Mouse (Mus musculus) Muller cell, postnatal 12 days (primary cell): ENCODE measurements around the gene Vgll4.

Source experiments
- DNase-seq: peaks from one replicate; pipeline ENCODE4 v3.0.0-alpha.2; 2015; ENCODE audit errors: inconsistent ontology term

The Vgll4 gene

DNA sequence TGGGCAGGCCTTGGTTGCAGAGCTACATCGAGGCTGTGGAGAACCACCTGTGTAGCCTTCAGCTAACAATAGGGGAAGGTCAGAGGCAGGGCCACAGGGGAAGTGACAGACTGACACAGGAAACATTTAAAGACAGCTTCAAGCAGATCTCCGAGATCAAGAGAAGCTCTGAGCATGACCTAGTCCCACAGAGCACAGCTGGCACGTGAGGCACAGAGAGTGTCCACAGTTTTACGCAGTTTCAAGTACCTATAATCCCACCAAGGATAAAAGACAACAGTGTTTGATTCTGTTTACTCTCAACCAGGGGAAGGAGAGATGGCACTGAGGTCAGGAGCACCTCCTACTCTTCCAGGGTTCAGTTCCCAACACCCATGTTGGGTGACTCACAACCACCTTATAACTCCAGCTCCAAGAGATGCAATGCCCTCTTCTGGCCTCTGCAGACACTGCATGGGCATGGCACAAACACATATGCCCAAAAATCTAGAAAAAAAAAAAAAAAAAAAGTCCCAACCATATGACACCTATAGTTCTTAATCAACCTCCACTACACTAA is 75.2 kb downstream of the Vgll4 start:
- no peak for DNase-seq

DNA sequence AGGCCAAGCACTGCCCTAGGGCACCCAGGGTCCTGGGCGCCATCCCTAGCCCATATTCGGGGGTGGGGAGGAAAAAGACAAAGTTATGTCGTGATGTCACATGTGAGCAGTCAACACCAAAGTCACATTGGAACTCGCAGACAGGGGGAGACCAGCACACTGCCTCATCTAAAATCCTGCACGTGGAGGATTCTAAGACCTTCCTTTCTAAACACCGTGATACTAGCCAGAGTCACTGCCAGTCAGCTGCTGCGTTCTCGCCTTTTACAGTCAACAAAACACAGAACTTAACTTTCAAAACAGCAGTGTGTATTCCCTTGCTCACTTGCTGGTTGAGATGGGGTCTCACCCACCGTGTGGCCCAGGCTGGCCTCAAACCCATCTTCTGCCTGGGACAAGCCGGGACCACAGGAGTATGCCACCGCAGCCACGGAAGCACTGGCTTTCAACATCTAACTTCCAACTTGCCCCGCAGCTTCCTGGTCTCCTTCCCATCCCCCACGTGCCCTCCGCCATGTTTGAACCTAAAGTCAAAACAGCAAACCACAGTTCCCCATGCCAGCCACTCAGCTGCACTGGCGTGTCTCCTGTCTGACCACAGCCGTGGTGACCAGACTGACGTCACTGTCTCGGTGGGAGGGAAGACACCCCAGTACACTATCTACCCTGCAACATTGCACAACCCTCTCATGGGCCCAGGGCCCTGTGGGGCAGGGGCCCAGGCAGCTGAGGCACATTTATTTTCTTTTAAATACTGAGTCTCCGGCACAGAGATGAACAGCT is 76.2 kb downstream of the Vgll4 start:
- peak; percentile 55 for DNase-seq

DNA sequence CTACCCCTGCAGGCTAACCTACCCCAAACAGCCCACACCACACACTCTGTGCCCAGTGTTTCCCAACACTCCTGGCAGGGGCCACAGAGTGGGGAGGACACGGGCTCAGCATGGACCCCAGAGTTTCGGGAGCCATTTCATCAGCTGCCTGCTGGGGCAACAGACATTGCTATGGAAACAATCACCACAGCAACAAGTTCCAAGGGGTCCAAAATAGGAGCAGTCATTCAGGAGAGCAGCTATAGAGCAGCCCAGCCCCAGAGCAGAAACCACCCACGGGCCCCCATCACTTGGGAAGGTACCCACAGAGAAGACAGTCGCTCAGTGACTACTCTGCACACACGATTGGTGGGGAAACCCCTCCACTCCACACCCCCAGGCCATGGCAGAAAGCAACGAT is 77.4 kb downstream of the Vgll4 start:
- peak; percentile 74 for DNase-seq

DNA sequence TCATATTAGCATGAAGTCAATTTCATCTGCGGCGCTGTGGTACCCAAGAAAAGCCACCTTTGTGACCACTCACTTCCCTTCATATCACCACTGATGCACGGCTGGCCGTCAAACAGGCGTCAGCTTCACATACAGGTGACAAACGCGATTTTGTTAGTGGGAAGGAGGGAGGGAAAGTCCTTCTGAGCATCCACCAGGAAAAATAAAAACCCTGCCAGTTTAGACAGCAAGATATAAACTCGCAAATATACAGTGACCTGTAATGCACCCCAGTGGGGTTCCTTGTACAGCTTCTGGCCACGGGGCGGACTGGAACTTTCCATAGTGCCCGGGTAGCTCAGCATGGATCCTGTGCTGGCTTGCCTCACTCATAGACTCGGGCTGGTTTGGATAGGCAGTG is 78.0 kb downstream of the Vgll4 start:
- no peak for DNase-seq

DNA sequence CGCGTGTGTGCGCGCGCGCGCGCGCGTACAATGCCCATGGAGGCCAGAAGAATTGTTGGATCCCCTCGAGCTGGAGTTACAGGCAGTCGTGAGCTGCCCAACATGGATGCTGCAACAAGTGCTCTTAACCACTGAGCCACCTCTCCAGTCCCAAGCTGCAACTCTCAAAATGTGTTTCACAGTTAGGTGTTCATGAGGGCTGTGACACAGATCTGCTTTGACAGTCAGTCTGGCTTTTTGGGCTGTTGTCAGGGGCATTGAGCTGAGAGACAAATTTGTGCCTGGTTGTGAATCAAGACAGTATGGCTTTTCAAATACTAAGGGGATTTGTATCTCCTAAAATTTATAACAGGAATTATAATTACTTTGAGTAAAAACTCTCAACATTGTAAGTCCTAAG is 78.5 kb downstream of the Vgll4 start:
- no peak for DNase-seq

DNA sequence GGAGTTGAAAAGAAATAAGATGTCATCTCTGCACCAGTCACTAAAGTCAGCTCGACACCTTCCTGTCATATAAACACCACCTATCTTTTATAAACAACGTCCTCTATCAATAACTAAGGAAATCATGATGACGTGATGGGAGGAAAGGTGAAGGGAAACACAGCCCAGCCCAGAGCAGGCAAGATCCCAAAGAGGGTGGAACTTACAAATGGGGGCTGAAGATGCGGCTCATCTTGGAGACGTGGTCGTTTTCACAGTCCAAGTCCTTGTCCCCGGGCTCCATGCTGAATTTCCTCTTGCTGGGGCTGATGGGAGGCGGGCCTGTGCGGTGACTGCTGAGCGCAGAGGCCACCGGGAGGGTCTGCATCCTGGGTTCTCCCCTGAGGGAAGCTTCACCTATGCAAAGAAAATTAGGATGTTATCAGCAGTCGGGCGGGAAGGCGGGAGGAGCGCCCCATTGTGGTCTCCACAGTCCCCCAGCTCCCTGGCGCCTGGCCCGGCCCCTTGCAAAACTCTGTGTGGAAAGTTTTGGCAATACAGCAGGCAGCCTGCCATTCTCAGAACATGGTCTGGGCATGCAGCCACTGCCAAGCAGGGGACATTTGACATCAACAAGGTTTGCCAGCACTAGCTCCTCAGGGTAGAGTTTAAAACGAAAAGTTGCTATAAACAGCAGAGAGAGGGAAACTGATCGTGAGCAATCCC is 79.2 kb downstream of the Vgll4 start:
- DNase-seq: peak; percentile 98

DNA sequence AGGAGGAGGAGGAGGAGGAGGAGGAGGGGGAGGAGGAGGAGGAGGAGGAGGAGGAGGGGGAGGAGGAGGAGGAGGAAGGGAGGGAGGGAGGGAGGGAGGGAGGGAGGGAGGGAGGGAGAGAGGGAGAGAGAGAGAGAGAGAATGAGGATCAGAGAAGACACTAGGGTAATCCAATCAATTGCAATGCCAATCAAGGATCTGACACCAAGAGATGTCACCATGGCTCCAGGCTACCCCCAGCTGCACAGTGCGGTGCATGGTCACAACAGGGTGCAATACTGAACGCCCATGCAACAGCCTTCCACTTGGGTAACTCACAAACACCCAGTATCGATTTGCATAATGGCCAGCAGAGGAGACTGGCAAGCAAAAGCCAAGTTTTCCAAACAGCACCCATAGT is 79.8 kb downstream of the Vgll4 start:
- peak; percentile 41 for DNase-seq

DNA sequence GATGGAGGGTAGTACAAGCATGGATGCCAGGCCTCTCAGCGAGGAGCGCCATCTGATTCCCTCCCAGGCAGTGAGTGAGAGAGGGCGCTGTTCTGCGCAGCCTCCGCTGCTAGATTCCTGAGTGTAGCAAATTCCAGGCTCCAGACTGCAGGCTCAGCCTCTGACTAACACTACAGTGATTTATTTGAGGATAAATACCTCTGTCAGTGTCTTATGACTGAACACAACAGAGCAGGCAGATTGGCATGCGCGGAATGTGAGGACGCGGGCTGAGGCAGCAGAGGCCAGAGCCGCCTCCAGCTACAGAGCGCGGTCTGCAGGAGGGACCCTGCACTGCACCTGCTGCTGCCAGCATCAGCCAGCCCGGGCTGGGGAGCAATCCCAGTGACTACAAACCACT is 80.9 kb downstream of the Vgll4 start:
- DNase-seq: peak; percentile 97

DNA sequence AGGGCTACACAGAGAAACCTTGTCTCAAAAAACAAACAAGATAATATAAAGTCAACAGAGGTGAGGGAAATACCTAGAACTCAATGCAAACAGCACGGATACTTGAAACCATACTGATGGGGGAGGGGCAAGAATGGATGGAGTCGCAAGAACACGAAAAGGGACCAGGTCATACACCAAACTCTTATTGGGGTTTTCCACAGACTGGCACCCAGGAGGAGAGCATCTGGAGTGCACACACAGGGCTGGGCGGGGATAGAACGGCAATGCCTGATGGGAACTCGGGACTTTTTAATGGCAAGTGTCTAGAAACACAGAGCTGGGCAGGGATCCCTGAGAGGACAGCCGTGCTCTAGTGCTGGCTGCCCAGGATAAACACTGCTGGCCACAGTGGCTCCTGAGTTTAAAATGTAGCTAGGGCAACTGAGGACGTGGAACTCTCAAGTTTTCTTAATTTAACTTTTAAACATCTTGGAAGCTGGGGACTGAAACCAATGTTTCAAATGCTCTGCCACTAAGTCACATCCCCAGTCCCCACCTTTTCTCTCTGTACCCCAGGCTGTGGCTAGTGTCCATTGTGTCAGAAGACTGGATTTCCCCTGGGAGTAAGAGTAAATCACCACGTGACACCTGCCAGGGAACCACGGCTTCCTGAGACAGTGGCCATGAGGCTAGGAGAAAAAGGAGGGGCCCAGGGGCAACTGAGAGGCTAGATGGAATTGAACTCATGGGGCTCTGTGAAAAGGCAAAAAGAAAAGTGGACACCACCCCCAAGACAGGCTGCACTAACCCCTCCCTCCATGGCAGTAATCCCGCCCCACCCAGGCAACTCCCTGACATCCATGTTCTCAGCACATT is 83.1 kb downstream of the Vgll4 start:
- no peak for DNase-seq

DNA sequence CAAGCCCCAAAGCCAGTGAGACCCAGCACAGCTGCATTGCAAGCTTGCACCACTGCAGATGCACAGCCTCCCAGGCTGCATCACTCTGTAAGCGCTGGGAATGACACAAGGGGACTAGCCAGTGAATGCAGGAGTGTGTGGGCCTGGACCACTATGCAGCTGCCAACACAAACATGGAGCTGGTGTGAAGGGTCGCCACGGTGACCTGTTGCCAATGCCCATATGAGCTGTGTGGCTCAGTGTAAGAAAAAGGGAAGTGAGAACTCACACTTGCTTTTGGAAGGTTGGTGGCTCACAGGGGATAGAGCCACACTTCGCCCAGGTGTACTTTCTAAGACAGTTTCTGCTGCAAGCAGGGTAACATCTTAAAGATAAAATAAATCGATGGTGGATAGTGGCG is 83.8 kb downstream of the Vgll4 start:
- no peak for DNase-seq

DNA sequence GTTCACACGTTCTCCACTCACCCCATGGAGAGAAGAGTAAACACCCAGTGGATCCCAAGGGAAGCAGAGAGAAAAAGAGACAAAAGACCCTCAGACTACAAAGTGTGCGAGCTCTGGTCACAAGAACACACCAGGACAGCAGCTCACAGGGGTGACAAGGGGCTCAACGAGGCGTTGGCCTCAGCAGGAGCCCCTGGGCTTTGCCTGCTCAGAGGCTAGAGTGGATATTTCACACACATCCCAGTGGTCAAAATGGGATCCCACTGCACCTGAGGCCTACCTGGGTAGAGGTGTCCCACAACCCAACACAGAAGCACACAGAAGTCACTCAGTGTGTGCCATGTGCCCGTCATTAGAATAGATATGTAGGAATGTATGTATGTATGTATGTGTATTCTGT is 84.7 kb downstream of the Vgll4 start:
- no peak for DNase-seq

DNA sequence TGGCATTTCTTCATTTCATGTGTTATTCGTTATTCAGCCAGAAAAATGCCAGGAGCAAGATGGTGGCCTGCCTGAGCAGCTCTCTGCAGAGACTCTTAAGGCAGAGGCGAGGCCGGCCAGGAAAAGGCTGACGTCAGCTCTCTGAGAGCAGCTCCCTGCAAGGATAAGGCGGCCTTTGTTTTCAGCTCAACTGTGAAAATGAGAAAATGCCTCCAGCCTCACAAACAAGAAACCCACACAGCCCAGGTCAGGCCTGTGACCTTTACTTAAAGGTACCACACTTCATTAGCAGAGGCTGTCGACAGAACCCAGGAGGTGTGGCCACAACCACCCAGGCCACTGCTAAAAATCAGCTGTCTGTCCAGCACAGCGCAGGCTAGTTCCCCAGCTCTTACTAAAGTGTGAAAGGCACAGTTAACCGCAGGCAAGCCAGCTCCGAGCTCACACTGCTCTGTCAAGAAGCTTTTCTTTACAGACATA is 86.5 kb downstream of the Vgll4 start:
- peak; percentile 94 for DNase-seq

DNA sequence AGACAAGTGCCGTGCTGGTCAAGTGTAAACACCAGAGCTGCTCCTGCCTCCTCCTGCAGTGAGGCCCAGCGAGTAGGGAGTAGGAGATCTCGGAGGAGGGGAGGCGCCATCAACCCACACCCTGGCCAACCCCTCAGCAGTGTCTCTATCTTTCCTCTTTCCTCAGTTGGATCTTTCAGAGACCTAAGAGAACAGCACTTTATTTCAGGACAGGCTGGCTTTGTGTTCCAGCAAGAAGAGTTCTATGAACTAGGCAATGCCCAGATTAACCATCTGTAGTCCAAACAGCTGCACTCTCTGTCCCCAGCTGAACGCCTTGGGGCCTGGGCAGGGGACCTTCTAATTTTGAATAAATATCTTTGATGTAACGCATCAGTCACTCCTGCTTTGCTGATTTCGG is 87.1 kb downstream of the Vgll4 start:
- no peak for DNase-seq

DNA sequence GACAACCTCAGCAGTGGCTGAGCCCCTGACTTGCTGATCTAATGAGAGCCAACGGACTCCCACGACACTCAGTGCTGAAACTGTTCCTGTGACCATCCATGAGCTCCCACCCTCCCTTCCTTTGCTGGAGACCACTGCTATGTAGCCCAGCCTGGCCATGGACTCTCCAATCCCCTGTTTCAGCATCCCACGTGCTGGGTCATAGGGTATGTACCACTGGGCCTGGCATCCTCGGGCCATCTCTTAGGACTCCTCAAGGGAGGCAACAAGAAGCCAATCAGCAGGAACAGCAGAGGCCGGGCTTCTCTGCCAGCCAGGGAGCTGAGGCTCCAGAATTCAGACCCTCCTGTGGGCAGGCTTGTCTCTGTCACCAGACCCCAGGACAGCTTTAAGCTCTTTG is 87.6 kb downstream of the Vgll4 start:
- DNase-seq: no peak

DNA sequence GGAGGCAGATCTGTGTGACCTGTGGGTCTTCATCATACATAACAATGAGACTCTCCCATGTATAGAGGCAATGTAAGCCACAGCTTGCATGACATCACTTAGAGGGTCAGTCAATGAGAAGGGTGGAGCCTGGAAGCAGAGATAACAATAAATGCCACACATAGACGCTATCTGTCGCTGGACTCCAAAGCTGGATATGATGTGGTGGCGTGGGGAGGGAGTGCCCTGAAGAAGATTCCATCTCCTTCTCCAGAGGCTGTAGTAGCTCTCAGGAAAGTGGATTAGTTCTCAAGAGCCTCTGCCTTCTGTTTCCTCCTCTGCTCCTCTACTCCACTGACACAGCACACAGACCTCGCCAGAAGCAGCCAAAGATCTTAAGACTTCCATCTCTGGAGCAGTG is 89.0 kb downstream of the Vgll4 start:
- no peak for DNase-seq

DNA sequence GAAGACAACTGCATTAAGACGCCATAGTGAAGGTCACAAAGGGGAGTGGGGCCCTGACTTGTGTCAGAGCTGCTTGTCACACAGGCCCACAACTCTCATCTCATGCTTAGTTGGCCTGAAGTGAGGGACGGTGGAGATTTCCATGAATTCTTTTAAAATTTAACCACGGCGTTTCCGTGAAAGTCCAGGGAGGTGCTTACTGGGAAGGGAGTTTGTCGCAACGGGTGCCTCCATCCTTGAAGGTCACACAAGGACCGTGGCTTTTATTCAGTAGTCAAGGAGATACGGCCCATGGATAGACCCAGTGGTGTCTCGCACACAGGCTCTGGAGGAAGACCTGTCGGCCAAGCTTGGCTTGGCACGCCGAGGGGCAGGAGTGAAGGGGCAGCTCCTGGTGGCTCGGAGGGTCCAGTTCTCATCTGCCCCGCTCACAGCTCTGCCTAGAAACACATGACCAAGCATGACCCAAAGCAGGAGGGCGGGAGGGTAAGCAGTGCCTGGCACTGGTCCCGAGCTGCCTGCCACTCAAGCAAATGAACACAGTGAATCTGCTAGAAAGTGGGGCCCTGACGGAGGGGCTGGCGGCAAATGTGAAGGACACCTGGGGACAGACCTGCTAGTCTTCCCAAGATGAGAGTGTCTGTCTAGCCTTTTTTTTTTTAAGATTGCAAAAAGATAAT is 90.8 kb downstream of the Vgll4 start:
- no peak for DNase-seq

DNA sequence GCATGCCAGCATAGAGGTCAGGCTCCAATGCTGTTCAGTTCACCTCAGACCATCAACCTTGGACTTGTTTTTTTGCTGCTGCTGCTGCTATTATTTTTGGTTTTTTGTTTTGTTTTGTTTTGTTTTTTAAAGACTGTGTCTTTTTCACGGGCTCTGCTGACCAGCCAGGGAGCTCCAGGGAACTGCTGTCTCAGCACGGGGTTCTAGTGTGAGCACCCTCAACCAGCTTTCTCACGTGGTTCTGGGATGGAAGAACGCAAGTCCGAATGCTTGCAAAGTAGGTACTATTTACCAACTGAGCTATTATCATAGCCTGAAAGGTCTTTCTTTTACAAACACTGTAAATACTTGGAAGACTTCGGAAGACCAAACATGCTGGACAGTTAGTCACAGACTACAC is 93.2 kb downstream of the Vgll4 start:
- DNase-seq: no peak

DNA sequence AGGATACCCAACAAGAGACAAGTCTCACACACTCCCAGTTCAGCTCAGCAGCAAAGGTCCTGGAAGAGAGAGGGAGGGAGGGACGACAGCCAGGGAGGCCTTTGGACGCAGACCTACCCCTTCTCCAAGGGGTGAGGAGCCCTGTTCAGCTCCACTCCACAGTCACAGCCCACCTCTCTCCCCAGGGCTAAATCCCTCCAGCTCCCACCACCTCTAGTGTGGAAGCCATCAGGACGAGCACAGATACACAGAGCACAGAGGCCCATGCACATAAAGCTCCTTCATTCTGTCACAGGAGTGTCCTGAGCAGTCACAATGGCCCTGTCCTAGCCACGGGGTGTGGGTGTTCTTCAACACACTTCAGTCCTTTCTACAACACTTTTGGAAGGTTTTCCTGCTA is 93.8 kb downstream of the Vgll4 start:
- DNase-seq: no peak

DNA sequence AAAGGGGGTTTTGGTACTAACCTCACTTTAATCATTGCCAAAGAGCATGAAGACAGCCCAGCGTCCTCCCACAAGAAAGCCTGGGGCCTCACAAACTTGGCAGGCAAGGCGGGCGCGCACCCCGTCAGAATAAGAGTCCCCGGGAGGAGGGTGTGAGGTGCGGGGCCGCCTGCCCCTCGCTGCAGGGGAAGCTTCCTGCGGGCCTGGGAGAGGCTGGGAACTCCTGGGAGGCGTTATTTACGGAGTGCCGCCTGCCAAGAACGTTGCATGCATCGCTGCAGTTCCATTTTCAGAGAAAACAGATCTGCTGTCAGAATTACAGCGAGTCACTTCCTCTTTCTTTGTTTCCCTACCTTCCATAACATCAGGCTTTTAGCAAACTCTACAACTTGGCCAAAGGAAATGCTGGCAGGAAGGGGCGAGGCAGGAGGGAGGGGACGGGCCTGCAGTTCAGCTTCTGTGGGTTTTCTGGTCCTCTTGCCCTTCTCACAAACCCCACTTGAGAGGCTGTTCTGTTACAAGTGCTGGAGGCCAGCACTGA is 94.7 kb downstream of the Vgll4 start:
- peak; percentile 99 for DNase-seq

DNA sequence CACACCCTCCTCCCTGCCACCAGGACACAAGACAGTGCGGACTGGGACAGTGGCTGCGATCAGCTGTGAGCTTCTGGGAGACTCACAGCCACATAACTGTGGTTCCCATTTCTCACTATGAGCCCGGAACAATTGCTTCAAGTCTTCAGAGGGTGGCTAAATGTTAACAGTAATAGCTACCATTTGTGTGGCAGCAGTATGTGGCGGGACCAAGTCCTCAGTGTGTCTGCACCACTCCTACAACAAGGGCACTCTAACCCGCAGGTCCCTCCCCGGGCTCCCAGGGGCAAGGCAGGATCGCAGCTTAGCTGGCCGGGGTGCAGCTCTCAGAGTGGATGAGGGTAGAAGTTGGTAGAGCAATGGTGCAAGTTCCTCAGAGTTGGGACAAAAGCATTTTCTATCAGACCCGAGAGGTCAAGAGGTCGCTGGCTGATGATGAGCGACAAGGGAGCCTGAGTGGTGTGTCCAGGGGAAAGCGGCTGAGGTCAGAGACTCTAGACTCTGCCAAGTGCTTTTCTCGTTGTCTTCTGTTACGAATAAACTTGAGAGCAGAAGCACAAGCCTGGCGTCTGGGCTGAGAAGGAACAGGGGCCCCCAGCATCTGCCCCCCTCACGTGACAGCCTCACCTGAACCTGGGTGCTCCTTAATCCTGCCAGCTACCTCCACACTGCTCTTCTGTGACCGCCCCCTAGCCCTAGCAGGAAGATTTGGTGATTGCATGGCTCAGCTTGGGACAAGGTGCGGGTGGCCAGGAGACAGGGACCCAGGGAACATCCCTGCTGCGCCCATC is 95.5 kb downstream of the Vgll4 start:
- peak; percentile 68 for DNase-seq

DNA sequence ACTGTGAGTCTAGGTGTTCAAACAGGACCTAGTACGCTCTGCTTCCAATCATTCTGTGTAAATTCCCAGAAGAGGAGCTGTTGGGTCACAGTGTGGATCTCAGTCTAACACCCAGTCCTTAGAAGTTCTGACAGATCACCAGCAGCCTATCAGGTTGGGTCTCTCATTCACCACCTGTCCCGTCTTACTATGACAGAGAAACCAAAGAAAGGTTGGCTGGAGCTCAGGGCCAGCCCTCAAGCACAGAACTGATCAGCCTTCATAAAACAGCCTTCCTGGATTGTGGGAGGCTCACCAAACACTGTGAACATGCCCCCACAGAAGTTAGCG is 96.0 kb downstream of the Vgll4 start:
- no peak for DNase-seq
